Mouse (Mus musculus) megakaryocyte progenitor cell, adult 5-6 weeks (primary cell): Measurements from ENCODE around the gene Pcnx. TPM values are rescaled to one million over a fixed set of nuclear protein-coding genes. Genes with fewer than 3 reads are reported as not detected.

Source experiments
- ATAC-seq: replicated peaks from 2 replicates; pipeline ENCODE4 v1.8.0; 2016; ENCODE audit warnings: mild to moderate bottlenecking, moderate TSS enrichment, inconsistent platforms; ENCODE audit not compliant: poor library complexity
- total RNA-seq, 2 experiments: library from RNA; stranded (forward) in 1 of 2; stranded (reverse) in 1 of 2; fragments of 157-497, 149-512 nt in 1 of 2; fragments of 200-1000 nt in 1 of 2; gene quantifications; 2 replicates each; pipeline versions ENCODE4 v1.2.3 to v1.2.4; 2015 to 2017

Pcnx gene
- total RNA-seq (2015) (23.8 and 32.2 TPM in 2 replicates), total RNA-seq (2017) (10.0 and 14.8 TPM in 2 replicates)

DNA sequence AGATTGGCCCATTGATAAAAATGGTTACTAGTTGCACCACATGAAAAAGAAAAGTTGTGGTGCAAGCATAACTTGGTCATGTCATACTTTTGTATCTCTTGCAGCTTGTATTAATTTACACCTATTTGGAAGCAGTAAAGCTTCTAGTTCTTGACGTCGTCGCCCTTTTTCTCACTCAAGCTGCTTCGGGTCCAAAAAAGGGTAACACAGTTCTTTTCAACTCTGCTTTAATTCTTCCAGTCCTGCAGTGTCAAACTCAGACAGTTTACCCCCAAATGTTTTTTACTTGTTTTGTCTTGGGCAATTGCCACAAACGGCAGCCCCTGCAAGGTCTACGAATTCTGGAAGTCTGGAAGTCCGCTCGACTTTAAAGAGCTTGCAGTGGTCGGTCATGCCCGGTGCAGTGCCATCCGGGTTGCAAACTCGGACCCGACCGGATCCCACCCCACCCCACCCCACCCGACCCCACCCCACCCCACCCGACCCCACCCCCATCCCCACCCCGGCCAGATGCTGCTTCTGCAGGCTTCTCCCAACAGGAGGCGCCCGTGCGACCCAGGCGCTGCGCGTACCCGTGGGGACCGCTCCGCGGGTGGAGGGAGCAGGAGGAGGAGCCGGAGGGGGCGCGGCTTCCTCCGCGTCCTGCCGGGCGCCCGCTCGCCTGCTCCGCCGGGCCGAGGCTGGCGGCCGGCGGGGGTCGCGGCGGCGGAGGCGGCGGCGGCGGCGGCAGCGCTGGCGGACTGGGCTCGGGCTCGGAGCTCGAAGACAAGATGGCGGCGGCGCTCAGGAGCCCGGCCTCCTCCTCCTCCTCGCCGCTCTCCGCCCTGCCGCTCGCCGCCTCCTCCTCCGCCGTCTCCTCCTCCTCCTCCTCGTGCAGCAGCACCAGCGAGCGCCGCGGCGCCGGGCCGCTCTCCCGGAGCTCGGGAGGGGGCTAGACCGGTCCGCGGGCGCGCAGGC lies at the start of gene Pcnx:
Pcnx (plus strand) TSS at position 673 of the 957 bp plus-strand sequence.
- ATAC-seq, result peak; percentile 78

- ATAC-seq, result no peak
Observed at GRCm38 (mm10) chr12:81810417-81810816, 49.4 kb upstream of the Pcnx start.

GRCm38 (mm10) chr12:81814742-81815141 lies 45.1 kb upstream of the Pcnx start:
- no peak for ATAC-seq

DNA sequence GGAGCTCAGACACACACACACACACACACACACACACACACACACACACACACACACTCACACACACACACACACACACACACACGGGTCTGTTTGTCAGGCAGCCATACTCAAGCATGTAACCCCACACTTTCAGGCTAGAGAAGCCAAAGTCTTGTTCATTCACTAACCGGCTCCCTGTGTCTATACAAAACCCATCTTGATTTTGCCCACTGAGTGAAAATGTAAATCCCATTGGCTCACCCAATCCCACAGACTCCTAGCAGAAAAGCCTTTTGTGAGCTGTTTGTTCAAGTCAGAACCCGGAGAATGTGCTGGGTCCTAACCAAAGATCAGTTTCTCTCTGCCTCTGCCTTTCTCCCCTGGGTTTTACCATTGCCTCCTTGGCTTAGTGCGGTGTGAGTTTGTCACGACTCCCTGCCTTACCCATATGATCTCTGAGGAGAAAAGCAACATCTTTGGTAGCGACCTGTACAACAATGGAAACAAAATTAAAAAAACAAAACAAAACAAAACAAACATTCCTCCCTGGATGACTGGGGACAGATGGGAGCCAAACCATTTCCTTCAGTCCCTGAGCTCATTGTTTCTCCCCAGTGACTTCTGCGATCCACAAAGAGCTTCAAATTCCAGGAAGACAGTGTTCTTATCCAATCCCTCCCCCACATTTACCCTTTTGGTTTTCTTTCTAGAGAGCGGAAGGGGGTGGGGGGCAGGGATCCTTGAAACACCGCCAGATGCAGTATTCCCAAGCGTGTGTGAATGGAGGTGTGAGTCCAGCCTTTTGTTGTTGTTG lies 43.3 kb upstream of the Pcnx start:
- no peak for ATAC-seq

- no peak; the same call in 1 of the 2 replicates for ATAC-seq
Observed at GRCm38 (mm10) chr12:81817126-81817505, 42.7 kb upstream of the Pcnx start.

- ATAC-seq, result no peak
Observed at GRCm38 (mm10) chr12:81820700-81821099, 39.1 kb upstream of the Pcnx start.

GRCm38 (mm10) chr12:81822176-81822575 lies 37.6 kb upstream of the Pcnx start:
- no peak for ATAC-seq

GRCm38 (mm10) chr12:81822778-81823480 lies 36.9 kb upstream of the Pcnx start:
- ATAC-seq, result no peak

DNA sequence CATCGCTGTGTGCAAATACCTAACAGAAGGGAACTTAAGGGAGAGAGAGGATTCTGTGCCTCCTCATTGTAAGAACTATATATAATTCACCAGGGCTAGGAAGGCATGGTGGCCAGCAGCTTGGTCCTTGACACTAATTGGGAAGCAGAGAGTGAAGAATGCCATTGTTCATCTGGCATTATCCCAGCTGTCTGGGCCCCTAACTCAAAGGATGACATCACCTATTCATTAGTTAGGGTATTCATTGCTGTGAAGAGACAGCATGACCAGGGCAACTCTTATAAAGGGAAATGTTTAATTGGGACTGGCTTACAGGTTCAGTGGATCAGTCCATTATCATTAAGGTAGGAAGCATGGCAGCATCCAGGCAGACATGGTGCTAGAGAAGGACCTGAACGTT lies 31.5 kb upstream of the Pcnx start:
- no peak for ATAC-seq

DNA sequence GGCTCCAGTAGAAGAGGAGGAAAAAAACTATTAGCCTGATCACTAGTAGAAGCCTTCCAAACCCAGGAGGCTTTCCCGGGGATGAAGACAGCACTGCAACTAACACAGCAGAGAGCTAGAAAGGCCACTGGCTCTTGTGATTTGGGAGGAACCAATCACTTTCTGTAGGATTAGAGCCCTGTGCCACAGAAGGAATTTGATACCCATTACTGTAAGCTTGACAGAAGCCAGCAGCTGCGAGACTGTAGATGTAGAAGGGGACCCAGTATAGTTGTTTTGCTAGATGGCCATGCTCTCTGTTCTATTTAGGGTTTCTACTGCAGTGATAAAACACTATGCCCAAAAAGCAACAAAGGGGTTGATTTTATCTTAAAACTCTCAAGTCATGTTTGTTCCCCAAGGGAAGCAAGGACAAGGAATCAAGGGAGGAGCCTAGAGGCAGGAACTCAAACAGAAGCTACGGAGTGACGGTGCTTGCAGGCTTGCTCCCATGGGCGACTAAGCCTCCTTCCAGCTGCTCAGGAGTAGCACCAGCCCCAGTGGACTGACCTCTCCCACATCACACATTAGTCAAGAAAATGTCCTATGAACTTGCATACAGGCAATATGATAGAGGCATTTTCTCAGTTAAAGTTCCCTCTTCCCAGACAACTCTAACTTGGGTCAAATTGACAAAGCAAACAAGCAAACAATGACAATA lies 27.6 kb upstream of the Pcnx start:
- ATAC-seq, result no peak

- ATAC-seq, result peak; percentile 83
Observed at GRCm38 (mm10) chr12:81833094-81833493, 26.7 kb upstream of the Pcnx start.

DNA sequence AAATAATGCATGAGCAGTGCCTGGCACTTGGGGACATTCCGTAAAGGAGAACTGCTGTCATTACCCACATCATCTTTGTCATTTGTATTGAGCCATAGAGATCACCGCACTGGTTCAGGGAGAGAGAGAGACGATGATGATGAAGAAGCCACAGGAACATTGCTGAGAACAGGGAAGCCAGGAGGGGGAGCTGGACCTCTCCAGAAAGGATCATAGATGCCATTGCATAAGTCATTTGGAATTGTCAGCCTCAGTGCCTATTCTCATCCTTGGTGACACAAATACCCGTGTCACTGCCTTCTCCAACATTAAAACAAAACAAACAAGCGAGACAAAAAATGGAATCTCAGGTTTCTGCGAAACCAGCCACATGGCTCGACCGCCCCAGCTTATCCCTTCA lies 23.7 kb upstream of the Pcnx start:
- no peak for ATAC-seq

- no peak for ATAC-seq
Observed at GRCm38 (mm10) chr12:81837463-81837862, 22.4 kb upstream of the Pcnx start.

GRCm38 (mm10) chr12:81839663-81840062 lies 20.2 kb upstream of the Pcnx start:
- ATAC-seq, result peak; percentile 54; the same call in 1 of the 2 replicates

DNA sequence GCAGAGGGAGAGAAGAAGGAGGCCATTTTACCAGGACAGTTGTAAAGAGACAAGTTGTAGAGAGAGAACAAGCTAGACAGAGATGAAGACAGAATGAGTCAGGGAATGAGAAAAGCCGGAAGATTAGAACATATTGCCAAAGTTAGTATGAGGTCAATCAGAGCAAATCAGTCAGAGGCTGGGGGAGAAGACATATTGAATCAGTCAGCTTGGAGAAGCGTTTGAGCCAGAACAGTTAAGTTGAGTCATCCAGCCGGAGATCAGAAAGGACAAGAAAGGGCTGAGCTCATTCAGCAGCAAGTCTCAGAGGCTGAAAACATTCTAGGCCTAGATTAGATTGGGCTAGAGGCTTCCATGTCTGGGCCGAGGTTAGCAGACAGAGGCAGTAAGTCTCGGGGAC lies 18.8 kb upstream of the Pcnx start:
- ATAC-seq, result no peak

- ATAC-seq, result no peak
Observed at GRCm38 (mm10) chr12:81843501-81843900, 16.3 kb upstream of the Pcnx start.

GRCm38 (mm10) chr12:81844572-81844971 lies 15.3 kb upstream of the Pcnx start:
- peak; percentile 74 for ATAC-seq

GRCm38 (mm10) chr12:81844981-81845380 lies 14.8 kb upstream of the Pcnx start:
- peak; percentile 63 for ATAC-seq

- no peak for ATAC-seq
Observed at GRCm38 (mm10) chr12:81849629-81850028, 10.2 kb upstream of the Pcnx start.

DNA sequence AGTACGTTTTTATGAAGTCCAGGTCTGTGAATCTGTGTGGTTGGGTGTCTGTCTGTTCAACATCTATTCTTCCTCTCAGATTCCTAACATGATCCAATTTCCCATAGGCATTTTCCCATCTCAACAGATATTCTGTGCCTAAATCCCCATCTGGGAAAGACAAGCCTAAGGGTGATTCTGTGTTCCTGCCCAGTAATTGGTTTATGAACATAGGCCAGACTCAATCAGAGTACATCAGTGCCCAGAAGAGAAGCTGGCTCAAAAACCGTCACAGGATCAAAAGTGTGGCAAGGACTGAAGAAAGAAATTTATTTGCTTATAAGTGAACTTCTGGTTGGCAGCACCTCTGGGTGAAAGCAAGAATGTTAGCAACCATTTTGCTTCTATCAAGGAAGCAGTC lies 7.3 kb upstream of the Pcnx start:
- no peak for ATAC-seq
